Mouse (Mus musculus) heart, adult 9 months (tissue): ENCODE results near the gene Snd1.

Experiments used
- DNase-seq, 2 experiments: peaks; one replicate each; pipeline ENCODE4 v3.0.0; 2022; ENCODE audit warnings: low spot score in 2 of 2

Snd1 gene

GRCm38 (mm10) chr6:28753217-28753616 lies 278.3 kb downstream of the Snd1 start:
- DNase-seq = no peak

- DNase-seq = no peak
These were observed 278.7 kb downstream of the Snd1 start for GRCm38 (mm10) chr6:28753681-28754080.

- no peak for DNase-seq
These were observed 279.4 kb downstream of the Snd1 start for GRCm38 (mm10) chr6:28754127-28754898.

- DNase-seq = no peak
These were observed 281.5 kb downstream of the Snd1 start for GRCm38 (mm10) chr6:28756306-28757018.

GRCm38 (mm10) chr6:28758293-28758692 lies 283.4 kb downstream of the Snd1 start:
- no peak for DNase-seq

GRCm38 (mm10) chr6:28761728-28762127 lies 286.8 kb downstream of the Snd1 start:
- no peak for DNase-seq

GRCm38 (mm10) chr6:28762132-28762775 lies 287.3 kb downstream of the Snd1 start:
- DNase-seq = no peak

GRCm38 (mm10) chr6:28766622-28767021 lies 291.7 kb downstream of the Snd1 start:
- DNase-seq = no peak

GRCm38 (mm10) chr6:28767891-28768481 lies 293.0 kb downstream of the Snd1 start:
- DNase-seq = peak in 1 of 2 experiments; percentile 10

GRCm38 (mm10) chr6:28771331-28771730 lies 296.4 kb downstream of the Snd1 start:
- no peak for DNase-seq

GRCm38 (mm10) chr6:28781696-28782095 lies 306.8 kb downstream of the Snd1 start:
- DNase-seq = no peak

- DNase-seq = no peak
These were observed 308.2 kb downstream of the Snd1 start for GRCm38 (mm10) chr6:28783082-28783647.

- no peak for DNase-seq
These were observed 309.0 kb downstream of the Snd1 start for GRCm38 (mm10) chr6:28783953-28784352.

GRCm38 (mm10) chr6:28785770-28786169 lies 310.8 kb downstream of the Snd1 start:
- DNase-seq = no peak

- no peak for DNase-seq
These were observed 312.2 kb downstream of the Snd1 start for GRCm38 (mm10) chr6:28787133-28787532.

GRCm38 (mm10) chr6:28789685-28790084 lies 314.7 kb downstream of the Snd1 start:
- no peak for DNase-seq

GRCm38 (mm10) chr6:28791183-28791582 lies 316.2 kb downstream of the Snd1 start:
- DNase-seq = no peak

- no peak for DNase-seq
These were observed 316.9 kb downstream of the Snd1 start for GRCm38 (mm10) chr6:28791809-28792208.

- DNase-seq = no peak
These were observed 320.4 kb downstream of the Snd1 start for GRCm38 (mm10) chr6:28795380-28795779.

- no peak for DNase-seq
These were observed 321.0 kb downstream of the Snd1 start for GRCm38 (mm10) chr6:28795792-28796515.

GRCm38 (mm10) chr6:28799818-28800217 lies 324.9 kb downstream of the Snd1 start:
- DNase-seq = no peak
